Mouse (Mus musculus) C3H10T1/2 (cell line): ENCODE results near the gene Lrrc42. TPM values are rescaled to one million over a fixed set of nuclear protein-coding genes. Genes with fewer than 3 reads are reported as not detected.

ENCODE experiments used
- polyA plus RNA-seq, 2 experiments: library from polyadenylated mRNA; unstranded; fragments of >200 nt; fragmentation: generic; extraction: Trizol; gene quantifications; one replicate each; pipeline ENCODE4 v1.2.1; 2012; ENCODE audit warnings: missing spikeins in 2 of 2

Gene Lrrc42
- 10 to 100 TPM; 21.2 to 61.8 TPM for polyA plus RNA-seq

DNA sequence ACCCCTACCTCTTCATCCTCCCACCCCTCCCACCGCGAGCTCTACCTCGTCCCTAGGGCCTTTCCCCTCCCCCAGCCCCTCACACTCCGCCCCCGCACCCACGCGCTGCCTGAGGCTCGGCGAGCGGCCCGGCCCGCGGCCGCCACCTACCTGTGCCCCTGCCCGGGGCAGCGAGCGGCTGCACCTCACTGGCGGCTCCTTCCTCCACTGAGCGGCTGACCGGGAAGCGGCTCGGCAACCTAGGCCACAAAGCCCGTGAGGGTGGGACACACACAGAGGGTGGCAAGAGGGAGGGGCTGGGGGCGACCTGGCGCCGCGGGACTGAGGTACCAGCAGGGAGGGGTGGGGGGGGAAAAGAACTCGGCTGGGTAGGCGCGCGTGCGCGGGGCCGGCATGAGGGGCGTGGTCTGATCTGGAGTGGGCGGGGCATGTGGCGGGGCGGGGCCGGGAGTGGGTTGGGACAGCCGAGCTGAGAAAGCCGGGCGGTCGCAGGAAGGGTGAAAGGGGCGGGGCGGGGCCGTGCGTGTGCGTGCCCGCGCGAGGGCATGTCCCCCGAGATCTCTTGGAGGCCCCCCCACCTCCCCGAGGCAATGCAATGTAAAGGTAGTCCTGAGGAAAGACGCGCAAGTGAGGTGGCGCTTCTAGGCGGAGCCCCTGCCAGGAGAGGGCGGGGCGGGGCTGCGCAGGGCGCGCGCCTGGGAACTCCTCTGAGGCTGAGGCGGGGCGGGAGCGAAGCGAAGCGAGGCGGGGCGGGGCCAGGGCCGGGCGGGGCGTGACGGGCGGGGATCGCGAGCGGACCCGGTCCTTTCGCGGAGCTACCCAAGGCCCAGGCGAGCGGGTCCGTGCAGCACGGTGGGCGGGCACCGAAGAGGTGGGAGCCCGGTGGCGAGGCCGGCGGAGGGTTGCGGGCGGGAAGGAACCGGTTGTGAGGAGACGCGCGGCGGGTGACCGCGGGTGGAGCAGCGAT lies at the start of gene Lrrc42, which contains the start of gene Hspb11:
TSS of gene Lrrc42 (minus strand) at position 408 of the 967 bp plus-strand sequence.
TSS of gene Hspb11 (plus strand) at position 469 of the 967 bp plus-strand sequence.

DNA sequence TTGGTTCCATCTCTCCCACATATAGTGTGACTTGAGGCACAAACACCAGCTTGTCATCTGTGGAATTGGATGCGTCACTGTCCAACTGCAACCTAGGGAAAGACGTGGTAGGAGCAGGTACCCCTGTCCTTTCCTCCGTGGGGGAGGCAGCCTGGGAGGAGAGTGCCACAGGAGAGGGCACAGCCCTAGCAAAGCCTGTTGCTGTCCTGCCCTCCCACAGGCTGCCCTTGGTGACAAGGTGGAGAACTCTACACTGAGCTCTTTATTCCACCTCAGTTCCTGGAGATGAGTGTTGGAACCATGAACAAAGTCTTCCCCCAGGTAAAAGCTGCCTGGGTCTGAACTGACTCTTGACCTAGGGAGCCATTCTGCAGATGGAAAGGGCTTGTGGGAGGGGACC lies 44.5 kb downstream of the Lrrc42 start, which contains the start of gene Ldlrad1:
TSS of gene Ldlrad1 (plus strand) at position 301 of the 400 bp plus-strand sequence.

Other genes with a start within 250 kb of the Lrrc42 start
- gene Mrpl37, start 186.7 kb downstream of the Lrrc42 start, polyA plus RNA-seq, result 10 to 100 TPM; 46.4 to 82.1 TPM
- 1 to 10 TPM; 6.4 to 9.6 TPM for gene Cyb5rl, start 186.5 kb downstream of the Lrrc42 start, polyA plus RNA-seq
- gene Cdcp2, start 156.6 kb downstream of the Lrrc42 start, polyA plus RNA-seq, result not detected
- gene Tmem59, start 75.1 kb downstream of the Lrrc42 start, polyA plus RNA-seq, result 100 to 1,000 TPM in 1 of 2 experiments, 10 to 100 TPM in 1; 35.2 to 237 TPM
- gene Tceanc2, start 74.4 kb downstream of the Lrrc42 start, polyA plus RNA-seq, result 10 to 100 TPM in 1 of 2 experiments, 1 to 10 TPM in 1; 3.8 to 15.2 TPM
- gene Ldlrad1, start 44.4 kb downstream of the Lrrc42 start, polyA plus RNA-seq, result under 1 TPM in 1 of 2 experiments, not detected in 1; 0.09 TPM
- gene Hspb11, start 61 bp upstream of the Lrrc42 start, polyA plus RNA-seq, result 10 to 100 TPM in 1 of 2 experiments, 1 to 10 TPM in 1; 6.2 to 47.3 TPM
- gene Dio1, start 53.6 kb upstream of the Lrrc42 start, polyA plus RNA-seq, result not detected
- gene Yipf1, start 60.8 kb upstream of the Lrrc42 start, polyA plus RNA-seq, result 10 to 100 TPM; 60.9 to 61.5 TPM
- 10 to 100 TPM in 1 of 2 experiments, 1 to 10 TPM in 1; 7.7 to 15.9 TPM for gene Ndc1, start 114.3 kb upstream of the Lrrc42 start, polyA plus RNA-seq
- gene Glis1, start 181.1 kb upstream of the Lrrc42 start, polyA plus RNA-seq, result 10 to 100 TPM in 1 of 2 experiments, 1 to 10 TPM in 1; 1.5 to 44.2 TPM